Mouse (Mus musculus): Measurements from ENCODE around the gene Smarcc1.

GRCm38 (mm10) chr9:110097791-110098190 is 19.7 kb upstream of the Smarcc1 start:
- TF ChIP-seq CTCF (IDR thresholded peaks at IDR 0.05; ENCODE audit: low read depth, low read length), result no peak
- TF ChIP-seq EP300 (IDR thresholded peaks at IDR 0.05; ENCODE audit: insufficient read depth, low read depth, low read length), result no peak
- no peak for TF ChIP-seq POLR2A (IDR thresholded peaks at IDR 0.05; ENCODE audit: insufficient read depth, low read length)
